Mouse (Mus musculus): ENCODE measurements around the gene Ggt7. TPM values are rescaled to one million over a fixed set of nuclear protein-coding genes. Genes with fewer than 3 reads are reported as not detected.
"Not testable (repeated sequence)": the region's sequence is repeated elsewhere in the genome, so short reads cannot be mapped to it uniquely, and the experiment has no call there.

Gene Ggt7
- polyA plus RNA-seq, 1 experiment: 6.6 TPM

DNA sequence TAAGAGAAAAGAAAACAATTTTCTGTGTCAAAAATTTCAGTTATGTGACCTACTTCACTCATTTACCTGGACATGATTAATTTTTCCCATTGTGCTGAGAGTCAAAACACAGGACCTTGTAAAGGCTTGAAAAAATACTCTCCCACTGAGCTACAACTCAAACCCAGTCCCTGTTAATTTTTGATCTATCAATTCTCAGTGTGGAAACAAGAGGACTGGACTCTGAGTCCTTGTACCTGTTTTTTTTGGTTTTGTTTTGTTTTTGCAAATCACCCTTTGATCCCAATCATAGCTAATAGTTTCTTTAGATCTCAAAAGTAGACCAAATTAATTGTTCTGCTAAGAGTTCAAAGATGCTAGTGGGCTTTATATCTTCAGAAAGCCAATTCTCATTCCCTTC is 21.7 kb upstream of the Ggt7 start:
- no peak for TF ChIP-seq E2F4 (IDR thresholded peaks at IDR 0.05; ENCODE audit: insufficient read depth)
- no peak for TF ChIP-seq USF1 (IDR thresholded peaks at IDR 0.05; ENCODE audit: low read depth)
- TF ChIP-seq TCF12 (IDR thresholded peaks at IDR 0.05; ENCODE audit: insufficient read depth, poor library complexity, severe bottlenecking): no peak
- TF ChIP-seq CEBPB (IDR thresholded peaks at IDR 0.05; ENCODE audit: insufficient read depth, poor library complexity, severe bottlenecking): no peak
- TF ChIP-seq MYOG (IDR thresholded peaks at IDR 0.05; ENCODE audit: control insufficient read depth in 1 of 3, insufficient read depth in 1 of 3, insufficient read length in 2 of 3, low read depth in 2 of 3): no peak
- no peak for TF ChIP-seq POLR2AphosphoS2 (IDR thresholded peaks at IDR 0.05; ENCODE audit: insufficient read length, low read depth)
- no peak for TF ChIP-seq MAX (IDR thresholded peaks at IDR 0.05; ENCODE audit: low read depth)
- TF ChIP-seq MYOD1 (IDR thresholded peaks at IDR 0.05; ENCODE audit: control insufficient read depth in 1 of 3, insufficient read length in 2 of 3, low read depth in 2 of 3): no peak
- no peak for TF ChIP-seq SRF (IDR thresholded peaks at IDR 0.05; ENCODE audit: control insufficient read depth, insufficient read length, low read depth)
- no peak for TF ChIP-seq REST (IDR thresholded peaks at IDR 0.05; ENCODE audit: insufficient read depth, insufficient read length)
- TF ChIP-seq TCF3 (IDR thresholded peaks at IDR 0.05; ENCODE audit: insufficient read length, low read depth): no peak
- no peak for TF ChIP-seq POLR2A (IDR thresholded peaks at IDR 0.05; ENCODE audit: insufficient read length, low read depth)
- Histone ChIP-seq H3K4me3 (no peak overlapping the region), H3K36me3 (ENCODE audit: control insufficient read depth, insufficient read depth) (no peaks in the 10 kb centered on the region), H3K27me3 (ENCODE audit: control insufficient read depth, insufficient read depth, insufficient read length) (no peaks in the 10 kb centered on the region), H3K79me2 (ENCODE audit: control insufficient read depth, insufficient read depth) (no peaks in the 10 kb centered on the region), H3K4me2 (ENCODE audit: low read depth) (no peak overlapping the region), H3ac (ENCODE audit: control insufficient read depth, insufficient read length) (no peak overlapping the region)

GRCm38 (mm10) chr2:155538463-155539057 is 20.5 kb upstream of the Ggt7 start:
- not testable (repeated sequence) for H3K4me3 ChIP-seq; H3K79me2 ChIP-seq (ENCODE audit: control insufficient read depth, insufficient read depth); H3K4me2 ChIP-seq (ENCODE audit: low read depth)

DNA sequence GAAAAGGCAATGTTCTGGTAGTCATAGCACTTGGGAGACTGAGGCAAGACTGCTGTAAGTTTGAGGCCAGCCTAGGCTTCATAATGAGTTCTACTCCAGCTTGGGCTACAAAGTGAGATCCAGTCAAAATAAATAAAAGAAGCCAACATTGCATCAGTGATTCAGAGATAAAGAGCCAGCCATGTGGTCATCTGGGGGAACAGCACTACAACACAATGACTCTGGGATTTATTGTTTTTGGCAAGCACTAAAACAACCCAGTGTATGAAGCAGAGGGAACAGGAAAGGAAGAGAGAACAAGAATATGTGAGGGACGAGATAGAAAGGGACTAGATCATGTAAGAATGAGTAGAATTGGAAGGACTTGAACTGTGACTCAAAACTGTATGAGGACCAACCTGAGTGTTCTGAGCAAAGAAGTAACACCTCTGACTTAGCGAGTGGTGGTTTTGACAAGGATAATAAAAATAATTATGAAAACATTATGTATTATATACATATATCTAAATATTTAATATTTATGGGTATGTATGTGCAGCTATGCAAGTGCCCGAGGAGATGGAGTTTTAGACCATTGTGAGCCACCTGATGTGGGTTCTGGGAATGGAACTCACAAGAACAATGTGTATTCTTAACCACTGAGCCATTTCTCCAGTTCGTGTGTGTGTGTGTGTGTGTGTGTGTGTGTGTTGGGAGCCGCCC is 19.9 kb upstream of the Ggt7 start:
- Histone ChIP-seq H3K79me2 (ENCODE audit: control insufficient read depth, insufficient read depth) (no peaks in the 10 kb centered on the region), H3K27me3 (ENCODE audit: control insufficient read depth, insufficient read depth, insufficient read length) (no peaks in the 10 kb centered on the region), H3K4me2 (ENCODE audit: low read depth) (no peak overlapping the region), H3ac (ENCODE audit: control insufficient read depth, insufficient read length) (no peak overlapping the region), H3K4me3 (no peak overlapping the region), H3K36me3 (ENCODE audit: control insufficient read depth, insufficient read depth) (no peaks in the 10 kb centered on the region)
- no peak for TF ChIP-seq TCF3 (IDR thresholded peaks at IDR 0.05; ENCODE audit: insufficient read length, low read depth)
- TF ChIP-seq MAX (IDR thresholded peaks at IDR 0.05; ENCODE audit: low read depth): no peak

More at GRCm38 (mm10) chr2:155538463-155539057, 20.5 kb upstream of the Ggt7 start:
- not testable (repeated sequence) for H3K36me3 ChIP-seq (ENCODE audit: control insufficient read depth, insufficient read depth); H3ac ChIP-seq (ENCODE audit: control insufficient read depth, insufficient read length); H3K27me3 ChIP-seq (ENCODE audit: control insufficient read depth, insufficient read depth, insufficient read length)

GRCm38 (mm10) chr2:155536292-155536691 is 18.3 kb upstream of the Ggt7 start:
- H3ac ChIP-seq (ENCODE audit: control insufficient read depth, insufficient read length): no peak overlapping the region
- H3K36me3 ChIP-seq (ENCODE audit: control insufficient read depth, insufficient read depth): no peaks in the 10 kb centered on the region
- no peak overlapping the region for H3K4me2 ChIP-seq (ENCODE audit: low read depth)
- H3K4me3 ChIP-seq: no peak overlapping the region
- no peaks in the 10 kb centered on the region for H3K27me3 ChIP-seq (ENCODE audit: control insufficient read depth, insufficient read depth, insufficient read length)
- no peaks in the 10 kb centered on the region for H3K79me2 ChIP-seq (ENCODE audit: control insufficient read depth, insufficient read depth)
- TF ChIP-seq MYOD1 (IDR thresholded peaks at IDR 0.05; ENCODE audit: control insufficient read depth in 1 of 3, insufficient read length in 2 of 3, low read depth in 2 of 3): no peak
- no peak for TF ChIP-seq POLR2A (IDR thresholded peaks at IDR 0.05; ENCODE audit: insufficient read length, low read depth)
- TF ChIP-seq REST (IDR thresholded peaks at IDR 0.05; ENCODE audit: insufficient read depth, insufficient read length): no peak
- no peak for TF ChIP-seq USF1 (IDR thresholded peaks at IDR 0.05; ENCODE audit: low read depth)

DNA sequence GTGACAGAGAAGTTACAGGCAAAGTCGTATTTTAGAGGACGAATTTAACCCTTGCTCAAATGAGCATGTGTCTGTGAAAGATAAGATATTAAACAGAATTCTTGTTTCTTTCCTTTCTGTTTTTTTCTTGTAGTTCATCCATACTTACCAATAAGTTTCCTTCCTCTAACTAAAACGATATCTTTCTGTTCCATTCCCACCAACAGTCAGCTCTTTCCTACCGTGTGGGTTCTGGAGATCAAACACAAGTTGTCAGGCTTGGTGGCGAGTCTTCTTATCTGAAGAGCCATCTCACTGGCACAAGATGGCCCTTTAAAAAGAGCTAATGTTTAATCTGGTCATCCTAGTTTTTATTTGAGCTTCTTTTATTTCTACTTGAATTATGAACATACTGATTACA is 9.3 kb upstream of the Ggt7 start:
- no peak overlapping the region for H3ac ChIP-seq (ENCODE audit: control insufficient read depth, insufficient read length)
- TF ChIP-seq POLR2AphosphoS2 (IDR thresholded peaks at IDR 0.05; ENCODE audit: insufficient read length, low read depth) (no peak), E2F4 (IDR thresholded peaks at IDR 0.05; ENCODE audit: insufficient read depth) (no peak), TCF3 (IDR thresholded peaks at IDR 0.05; ENCODE audit: insufficient read length, low read depth) (no peak), REST (IDR thresholded peaks at IDR 0.05; ENCODE audit: insufficient read depth, insufficient read length) (no peak), CEBPB (IDR thresholded peaks at IDR 0.05; ENCODE audit: insufficient read depth, poor library complexity, severe bottlenecking) (no peak), MAX (IDR thresholded peaks at IDR 0.05; ENCODE audit: low read depth) (no peak), USF1 (IDR thresholded peaks at IDR 0.05; ENCODE audit: low read depth) (no peak), MYOG (IDR thresholded peaks at IDR 0.05; ENCODE audit: control insufficient read depth in 1 of 3, insufficient read depth in 1 of 3, insufficient read length in 2 of 3, low read depth in 2 of 3) (no peak), POLR2A (IDR thresholded peaks at IDR 0.05; ENCODE audit: insufficient read length, low read depth) (no peak), TCF12 (IDR thresholded peaks at IDR 0.05; ENCODE audit: insufficient read depth, poor library complexity, severe bottlenecking) (no peak), MYOD1 (IDR thresholded peaks at IDR 0.05; ENCODE audit: control insufficient read depth in 1 of 3, insufficient read length in 2 of 3, low read depth in 2 of 3) (no peak), SRF (IDR thresholded peaks at IDR 0.05; ENCODE audit: control insufficient read depth, insufficient read length, low read depth) (no peak)

More for the DNA sequence above, 9.3 kb upstream of the Ggt7 start:
- Histone ChIP-seq H3K36me3 (ENCODE audit: control insufficient read depth, insufficient read depth) (no peaks in the 10 kb centered on the region), H3K4me2 (ENCODE audit: low read depth) (no peak overlapping the region), H3K27me3 (ENCODE audit: control insufficient read depth, insufficient read depth, insufficient read length) (no peaks in the 10 kb centered on the region), H3K79me2 (ENCODE audit: control insufficient read depth, insufficient read depth) (no peaks in the 10 kb centered on the region), H3K4me3 (no peak overlapping the region)
